Mouse (Mus musculus): ENCODE data around the gene Foxi3.

- TF ChIP-seq CTCF (IDR thresholded peaks at IDR 0.05; ENCODE audit: low read depth, low read length), result no peak
- no peak for TF ChIP-seq TAL1 (conservative IDR thresholded peaks at IDR 0.05; ENCODE audit: low read depth, low read length)
- TF ChIP-seq POLR2AphosphoS5 (IDR thresholded peaks at IDR 0.05; ENCODE audit: insufficient replicate concordance, low read depth, low read length), result no peak
- TF ChIP-seq GATA1 (IDR thresholded peaks at IDR 0.05; ENCODE audit: borderline replicate concordance, low read length), result no peak
These were observed 3.1 kb upstream of the Foxi3 start for GRCm38 (mm10) chr6:70953274-70953673.
